Mouse (Mus musculus): Measurements from ENCODE around the gene Col6a1.

The Col6a1 gene

GRCm38 (mm10) chr10:76722751-76723450, 3.1 kb downstream of the Col6a1 start:
- no peak for DNase-seq

- DNase-seq, result no peak
Observed at GRCm38 (mm10) chr10:76721746-76722145, 4.2 kb downstream of the Col6a1 start.

GRCm38 (mm10) chr10:76721216-76721615, 4.8 kb downstream of the Col6a1 start:
- no peak for DNase-seq

- no peak for DNase-seq
Observed at GRCm38 (mm10) chr10:76717631-76718030, 8.3 kb downstream of the Col6a1 start.

- no peak for DNase-seq
Observed at GRCm38 (mm10) chr10:76717026-76717425, 8.9 kb downstream of the Col6a1 start.

- no peak for DNase-seq
Observed at GRCm38 (mm10) chr10:76714303-76714702, 11.7 kb downstream of the Col6a1 start.

- DNase-seq, result no peak
Observed at GRCm38 (mm10) chr10:76712500-76712899, 13.5 kb downstream of the Col6a1 start.

- DNase-seq, result no peak
Observed at GRCm38 (mm10) chr10:76711331-76711730, 14.6 kb downstream of the Col6a1 start.

GRCm38 (mm10) chr10:76708465-76708864, 17.5 kb downstream of the Col6a1 start:
- DNase-seq, result no peak

GRCm38 (mm10) chr10:76707584-76707983, 18.4 kb downstream of the Col6a1 start:
- DNase-seq, result no peak

- DNase-seq, result no peak
Observed at GRCm38 (mm10) chr10:76707001-76707400, 19.0 kb downstream of the Col6a1 start.

- DNase-seq, result no peak
Observed at GRCm38 (mm10) chr10:76704358-76704757, 21.6 kb downstream of the Col6a1 start.

GRCm38 (mm10) chr10:76701446-76701845, 24.5 kb downstream of the Col6a1 start:
- no peak for DNase-seq

GRCm38 (mm10) chr10:76699816-76700215, 26.2 kb downstream of the Col6a1 start:
- no peak for DNase-seq

GRCm38 (mm10) chr10:76695283-76695885, 30.6 kb downstream of the Col6a1 start:
- DNase-seq, result no peak

GRCm38 (mm10) chr10:76694765-76695164, 31.2 kb downstream of the Col6a1 start:
- no peak for DNase-seq

- no peak for DNase-seq
Observed at GRCm38 (mm10) chr10:76693446-76693845, 32.5 kb downstream of the Col6a1 start.

GRCm38 (mm10) chr10:76685451-76686017, 40.4 kb downstream of the Col6a1 start:
- no peak for DNase-seq

- no peak for DNase-seq
Observed at GRCm38 (mm10) chr10:76683977-76684376, 42.0 kb downstream of the Col6a1 start.

GRCm38 (mm10) chr10:76683461-76683860, 42.5 kb downstream of the Col6a1 start:
- no peak for DNase-seq

GRCm38 (mm10) chr10:76681882-76682281, 44.1 kb downstream of the Col6a1 start:
- no peak for DNase-seq

GRCm38 (mm10) chr10:76680758-76681650, 45.0 kb downstream of the Col6a1 start:
- DNase-seq, result no peak

- no peak for DNase-seq
Observed at GRCm38 (mm10) chr10:76678122-76678521, 47.8 kb downstream of the Col6a1 start.
